Mouse (Mus musculus) central nervous system, embryonic 18 days (tissue): ENCODE measurements around the gene Vnn1. TPM values are rescaled to one million over a fixed set of nuclear protein-coding genes. Genes with fewer than 3 reads are reported as not detected.

Experiments
- polyA plus RNA-seq: library from polyadenylated mRNA; depleted of rRNA; stranded (reverse); fragments of >200 nt; gene quantifications from 2 replicates; pipeline ENCODE4 v1.2.3, GENCODE M21; 2012; rRNA removed

The Vnn1 gene
- 0.44 and 0.58 TPM in 2 replicates for polyA plus RNA-seq

DNA sequence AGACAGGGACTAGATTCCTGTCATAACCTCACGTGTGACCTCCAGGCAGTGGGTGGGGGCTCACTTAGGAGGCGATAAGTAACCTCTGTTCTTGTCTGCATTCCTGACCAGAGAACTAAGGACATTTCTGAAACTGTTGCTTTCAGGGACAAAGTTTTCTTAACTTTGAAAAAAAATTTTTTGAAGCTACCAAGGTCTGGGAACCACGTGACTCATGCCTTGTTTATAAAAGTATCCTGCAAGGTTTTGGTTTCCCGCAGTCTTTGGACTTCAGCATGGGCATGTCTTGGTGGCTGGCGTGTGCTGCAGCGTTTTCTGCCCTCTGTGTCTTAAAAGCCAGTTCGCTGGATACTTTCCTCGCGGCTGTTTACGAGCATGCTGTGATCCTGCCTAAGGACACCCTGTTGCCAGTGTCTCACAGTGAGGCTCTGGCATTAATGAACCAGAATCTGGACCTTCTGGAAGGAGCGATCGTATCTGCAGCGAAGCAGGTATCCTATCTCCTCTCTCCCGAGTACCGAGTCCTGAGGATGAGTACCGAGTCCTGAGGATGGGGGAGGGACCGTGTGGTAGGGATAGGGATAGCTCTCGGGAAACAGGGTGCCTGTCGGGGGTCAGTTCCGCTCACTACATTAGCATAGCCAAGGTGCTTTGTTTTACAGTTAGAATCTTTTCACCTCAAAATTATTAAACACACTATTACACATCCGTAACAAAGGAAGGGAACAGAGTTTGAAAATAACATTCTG, at the start of gene Vnn1:
TSS of gene Vnn1 (plus strand) at position 88 of the 749 bp plus-strand sequence.

GRCm38 (mm10) chr10:23851228-23851912, 43.1 kb upstream of the Vnn1 start, which contains the start of gene Vnn3:
Gene Vnn3 (plus strand): TSS chr10:23851462.

DNA sequence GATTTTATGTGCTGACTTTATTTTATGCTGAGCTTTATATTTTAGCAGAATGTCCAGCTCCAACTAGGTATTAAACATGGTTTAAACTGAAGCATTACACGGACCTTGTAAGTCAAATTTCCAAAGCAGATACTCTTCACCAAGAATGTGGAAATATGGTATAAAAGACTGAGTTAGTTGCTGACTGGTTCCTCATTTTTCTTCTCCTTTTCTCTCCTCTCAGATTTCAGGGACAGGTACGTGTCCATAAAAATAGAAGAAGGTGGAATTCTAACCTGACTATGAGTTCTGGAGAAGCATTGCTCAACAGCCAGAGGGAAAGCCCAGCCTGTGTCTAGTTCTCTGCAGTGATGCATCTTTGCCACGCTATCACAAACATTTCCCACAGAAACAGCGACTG, 25.6 kb downstream of the Vnn1 start, which contains the start of gene Taar1:
TSS of gene Taar1 (plus strand) at position 301 of the 400 bp plus-strand sequence.

GRCm38 (mm10) chr10:23938312-23938711, 43.8 kb downstream of the Vnn1 start, which contains the start of gene Taar2:
Gene Taar2 (plus strand): TSS chr10:23938572.

GRCm38 (mm10) chr10:23949508-23950005, 55.1 kb downstream of the Vnn1 start, which contains the start of gene Taar3:
Gene Taar3 (plus strand): TSS chr10:23949558.

Other genes with a start within 250 kb of the Vnn1 start
- gene Rps12, start 107.4 kb upstream of the Vnn1 start, polyA plus RNA-seq: 2,797 and 3,188 TPM in 2 replicates
- gene Slc18b1, start 97.7 kb upstream of the Vnn1 start, polyA plus RNA-seq: 24.3 and 25.2 TPM in 2 replicates
- gene Vnn3, start 43.2 kb upstream of the Vnn1 start, polyA plus RNA-seq: 0.06 and 0.07 TPM in 2 replicates
- gene Taar1, start 25.7 kb downstream of the Vnn1 start, polyA plus RNA-seq: not detected in 2 replicates
- gene Taar2, start 43.9 kb downstream of the Vnn1 start, polyA plus RNA-seq: not detected in 2 replicates
- not detected in 2 replicates for gene Taar3, start 54.9 kb downstream of the Vnn1 start, polyA plus RNA-seq
- not detected in 2 replicates for gene Taar4, start 65.8 kb downstream of the Vnn1 start, polyA plus RNA-seq
- 0.13 and 0.16 TPM in 2 replicates for gene Taar5, start 76.0 kb downstream of the Vnn1 start, polyA plus RNA-seq
- not detected in 2 replicates for gene Taar6, start 91.0 kb downstream of the Vnn1 start, polyA plus RNA-seq
- not detected in 2 replicates for gene Taar7a, start 98.8 kb downstream of the Vnn1 start, polyA plus RNA-seq
- gene Taar7b, start 105.3 kb downstream of the Vnn1 start, polyA plus RNA-seq: not detected in 2 replicates
- not detected in 2 replicates for gene Taar7d, start 132.5 kb downstream of the Vnn1 start, polyA plus RNA-seq
- gene Taar7e, start 142.9 kb downstream of the Vnn1 start, polyA plus RNA-seq: not detected in 2 replicates
- not detected in 2 replicates for gene Taar7f, start 154.8 kb downstream of the Vnn1 start, polyA plus RNA-seq
- not detected in 2 replicates for gene Taar8a, start 181.8 kb downstream of the Vnn1 start, polyA plus RNA-seq
- gene Taar8b, start 197.6 kb downstream of the Vnn1 start, polyA plus RNA-seq: not detected in 2 replicates
- gene Taar8c, start 207.2 kb downstream of the Vnn1 start, polyA plus RNA-seq: not detected in 2 replicates
- gene Taar9, start 214.8 kb downstream of the Vnn1 start, polyA plus RNA-seq: not detected in 2 replicates